Mouse (Mus musculus): ENCODE measurements at regions not wholly inside any gene's neighbourhood (a gene's known extent, or its start where the extent isn't known, plus 50 kb on each side); places are given as distances from the start of the nearest gene placed in this dataset.

GRCm38 (mm10) chr15:94024806-94025205 lies 429.1 kb upstream of the Prickle1 start:
- TF ChIP-seq CTCF (IDR thresholded peaks at IDR 0.05; ENCODE audit: borderline replicate concordance, extremely low read depth, insufficient read depth, insufficient read length) = no peak
- TF ChIP-seq POLR2A (IDR thresholded peaks at IDR 0.05; ENCODE audit: borderline replicate concordance, extremely low read depth, insufficient read depth, insufficient read length, poor library complexity, severe bottlenecking) = no peak
